Mouse (Mus musculus) C3H10T1/2 (cell line): Measurements from ENCODE around the gene Olfr741. TPM values are rescaled to one million over a fixed set of nuclear protein-coding genes. Genes with fewer than 3 reads are reported as not detected.

Source experiments
- polyA plus RNA-seq, 2 experiments: library from polyadenylated mRNA; unstranded; fragments of >200 nt; fragmentation: generic; extraction: Trizol; gene quantifications; one replicate each; pipeline ENCODE4 v1.2.1; 2012; ENCODE audit warnings: missing spikeins in 2 of 2

The Olfr741 gene
- polyA plus RNA-seq = not detected

DNA sequence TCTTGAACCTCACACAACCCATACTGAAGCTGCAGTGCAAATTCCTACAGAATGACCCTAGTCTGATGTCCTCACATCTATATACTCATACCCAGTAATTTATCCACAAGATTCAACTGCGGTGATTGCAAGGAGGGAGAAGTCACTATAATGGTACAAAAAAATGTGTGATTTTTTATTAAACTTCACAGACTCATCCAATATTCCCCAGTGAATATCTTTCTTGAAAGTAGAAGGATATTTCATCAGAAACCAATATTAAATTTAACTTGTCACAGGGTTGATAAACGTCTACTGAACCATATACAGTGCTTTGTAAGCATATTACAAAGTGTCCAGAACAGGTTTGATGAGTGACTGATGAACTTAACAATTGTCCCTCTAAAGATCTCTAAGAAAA is at the start of gene Olfr741:
Gene Olfr741 (plus strand): TSS at position 301 of the 400 bp plus-strand sequence.

DNA sequence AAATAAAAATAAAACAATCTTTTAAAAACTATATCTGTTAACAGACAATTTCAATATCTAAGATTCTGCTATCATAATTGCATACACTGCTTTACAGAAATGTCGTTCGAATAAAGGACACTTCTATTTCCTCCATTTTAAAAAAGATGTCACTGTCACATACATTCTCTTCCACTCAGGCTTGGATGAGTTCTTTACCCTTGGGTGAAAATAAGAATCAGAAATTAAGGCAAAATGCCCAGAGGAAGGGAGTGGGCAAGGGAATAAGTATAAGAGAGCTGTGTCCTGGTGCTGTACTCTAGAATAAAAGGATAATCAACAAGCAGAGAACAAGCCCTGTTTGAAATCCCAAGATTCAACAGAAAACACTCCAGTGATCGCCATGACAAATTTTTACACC is 27.3 kb upstream of the Olfr741 start, which contains the start of gene Olfr740:
Gene Olfr740 (plus strand): TSS at position 301 of the 400 bp plus-strand sequence.

DNA sequence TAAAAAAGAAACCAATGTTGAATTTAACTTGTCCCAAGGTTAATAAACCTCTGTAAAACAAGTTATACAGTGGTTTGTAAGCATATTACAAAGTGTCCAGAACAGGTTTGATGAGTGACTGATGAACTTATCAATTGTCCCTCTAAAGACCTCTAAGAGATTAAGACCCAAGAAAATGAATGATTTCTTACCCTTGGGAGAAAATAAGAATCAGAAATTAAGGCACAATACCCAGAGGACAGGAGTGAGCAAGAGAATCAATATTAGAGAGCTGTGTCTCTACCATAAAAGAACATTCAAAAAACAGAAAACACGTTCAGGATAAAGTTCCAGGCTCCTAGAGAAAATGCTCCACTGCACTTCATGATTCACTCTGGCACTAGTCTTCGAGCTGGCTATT is 30.8 kb downstream of the Olfr741 start, which contains the start of gene Olfr742:
Gene Olfr742 (plus strand): TSS at position 301 of the 400 bp plus-strand sequence.

DNA sequence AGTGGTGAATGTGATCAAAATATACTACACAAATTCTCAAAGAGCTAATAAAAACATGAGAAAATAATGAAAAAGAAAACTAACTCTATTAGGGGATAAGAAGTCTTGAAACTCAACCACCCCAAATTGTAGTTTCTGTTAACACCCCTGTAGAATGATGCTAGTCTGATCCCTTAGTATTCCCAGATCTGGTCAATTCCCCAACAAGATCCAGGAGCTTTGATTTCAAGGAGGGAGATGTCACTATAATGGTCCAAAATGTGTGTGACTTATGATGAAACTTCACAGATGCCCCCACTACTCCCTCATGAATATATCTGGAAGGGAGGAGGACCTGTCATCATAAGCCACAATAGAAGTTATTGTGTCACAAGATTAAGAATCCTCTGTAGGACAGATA is 49.0 kb downstream of the Olfr741 start, which contains the start of gene Olfr743:
Gene Olfr743 (plus strand): TSS at position 301 of the 400 bp plus-strand sequence.

Other genes starting within 250 kb of the Olfr741 start
- not detected for gene Olfr731, start 230.9 kb upstream of the Olfr741 start, polyA plus RNA-seq
- gene Olfr732, start 188.5 kb upstream of the Olfr741 start, polyA plus RNA-seq = not detected
- not detected for gene Olfr733, start 171.2 kb upstream of the Olfr741 start, polyA plus RNA-seq
- not detected for gene Olfr734, start 146.0 kb upstream of the Olfr741 start, polyA plus RNA-seq
- gene Olfr735, start 123.9 kb upstream of the Olfr741 start, polyA plus RNA-seq = not detected
- not detected for gene Tlr11, start 114.8 kb upstream of the Olfr741 start, polyA plus RNA-seq
- gene Olfr736, start 91.6 kb upstream of the Olfr741 start, polyA plus RNA-seq = not detected
- gene Olfr738, start 65.2 kb upstream of the Olfr741 start, polyA plus RNA-seq = not detected
- not detected for gene Olfr739, start 54.1 kb upstream of the Olfr741 start, polyA plus RNA-seq
- not detected for gene Olfr740, start 27.2 kb upstream of the Olfr741 start, polyA plus RNA-seq
- not detected for gene Olfr742, start 30.9 kb downstream of the Olfr741 start, polyA plus RNA-seq
- not detected for gene Olfr743, start 49.1 kb downstream of the Olfr741 start, polyA plus RNA-seq
- gene Olfr744, start 142.1 kb downstream of the Olfr741 start, polyA plus RNA-seq = not detected
- gene Olfr745, start 166.7 kb downstream of the Olfr741 start, polyA plus RNA-seq = not detected
- gene Olfr746, start 174.3 kb downstream of the Olfr741 start, polyA plus RNA-seq = not detected
- gene Olfr747, start 220.5 kb downstream of the Olfr741 start, polyA plus RNA-seq = not detected
- gene Olfr748, start 234.6 kb downstream of the Olfr741 start, polyA plus RNA-seq = not detected